ENCODE assay signal across 8 mouse cellular contexts in genomic region chr4:148060120-148061085, GRCm38 (mm10). TPM values are rescaled to one million over a fixed set of nuclear protein-coding genes. Genes with fewer than 3 reads are reported as not detected.
A peak's percentile ranks its signal among the peaks of the same experiment; 100 is the strongest.
DNase-seq lines count a peak whose midpoint lies in the region; ATAC-seq and TF ChIP-seq lines count a peak whose summit lies in the region.

No protein-coding gene starts in this region.

- DNase-seq in left cerebral cortex, adult 2 months (ENCODE audit: extremely low spot score in 1 of 2, low spot score in 2 of 2), result no peak
- no peak for DNase-seq in left cerebral cortex, adult 18-20 months (ENCODE audit: low spot score in 2 of 2)
- DNase-seq in adrenal gland, adult 2 months, result peak; percentile 59
- DNase-seq in kidney, postnatal 10 days, result peak; percentile 71
- DNase-seq in mesoderm, embryonic 11.5 days (ENCODE audit: low read depth, low spot score), result peak; percentile 44
- no peak for DNase-seq in urinary bladder, postnatal 14 days (ENCODE audit: low spot score)
- no peak for DNase-seq in cerebellum, adult 11 months

- intact Hi-C loops in left cerebral cortex, adult 2 months (cut with DNase I), result no loop called here

- H3K27ac ChIP-seq in left cerebral cortex, adult 2 months, result no peak overlapping the region

- no peak overlapping the region for H3K4me3 ChIP-seq in left cerebral cortex, adult 2 months

- ATAC-seq in granulocyte monocyte progenitor cell, adult 5-6 weeks (replicated peaks; ENCODE audit: poor library complexity, severe bottlenecking), result peak; percentile 70

- peak; percentile 57 for TF ChIP-seq CTCF in left cerebral cortex, adult 2 months (IDR thresholded peaks at IDR 0.05)

RNA-seq across cellular contexts. Expression of gene Mthfr, which starts 21.5 kb away (rescaled TPM):
- 10 to 100 TPM; 30.7 to 32.0 TPM for total RNA-seq in left cerebral cortex, adult 2 months (2021)
- total RNA-seq in left cerebral cortex, adult 18-20 months (2021), result 10 to 100 TPM; 29.3 to 34.3 TPM
- 10 to 100 TPM; 29.2 to 39.3 TPM for total RNA-seq in adrenal gland, adult 2 months (2021)
- 30.2 and 38.2 TPM in 2 replicates for polyA plus RNA-seq in adrenal gland, adult 2 months (2012; rRNA removed)
- total RNA-seq in granulocyte monocyte progenitor cell, adult 5-6 weeks (2014; fragmentation: Nextera tagmentation), result 5.4 and 7.6 TPM in 2 replicates
- 2.7 and 9.0 TPM in 2 replicates for total RNA-seq in granulocyte monocyte progenitor cell, adult 5-6 weeks (2017)

RNA-seq across cellular contexts. Expression of gene Clcn6, which starts 21.8 kb away (rescaled TPM):
- total RNA-seq in left cerebral cortex, adult 2 months (2021), result 10 to 100 TPM; 81.4 to 84.4 TPM
- total RNA-seq in left cerebral cortex, adult 18-20 months (2021), result 10 to 100 TPM; 93.9 to 94.5 TPM
- total RNA-seq in adrenal gland, adult 2 months (2021), result 10 to 100 TPM; 10.4 to 12.2 TPM
- 6.5 and 8.6 TPM in 2 replicates for polyA plus RNA-seq in adrenal gland, adult 2 months (2012; rRNA removed)
- 7.4 and 9.1 TPM in 2 replicates for total RNA-seq in granulocyte monocyte progenitor cell, adult 5-6 weeks (2014; fragmentation: Nextera tagmentation)
- 1.3 and 4.3 TPM in 2 replicates for total RNA-seq in granulocyte monocyte progenitor cell, adult 5-6 weeks (2017)

RNA-seq across cellular contexts. Expression of gene Agtrap, which starts 27.4 kb away (rescaled TPM):
- 10 to 100 TPM in 1 of 2 experiments, 1 to 10 TPM in 1; 6.6 to 10.2 TPM for total RNA-seq in left cerebral cortex, adult 2 months (2021)
- total RNA-seq in left cerebral cortex, adult 18-20 months (2021), result 10 to 100 TPM in 1 of 2 experiments, 1 to 10 TPM in 1; 6.6 to 10.1 TPM
- total RNA-seq in adrenal gland, adult 2 months (2021), result 10 to 100 TPM; 75.4 to 97.8 TPM
- polyA plus RNA-seq in adrenal gland, adult 2 months (2012; rRNA removed), result 135 and 174 TPM in 2 replicates
- 28.5 and 30.0 TPM in 2 replicates for total RNA-seq in granulocyte monocyte progenitor cell, adult 5-6 weeks (2014; fragmentation: Nextera tagmentation)
- total RNA-seq in granulocyte monocyte progenitor cell, adult 5-6 weeks (2017), result 28.2 and 30.8 TPM in 2 replicates

RNA-seq across cellular contexts. Expression of gene Nppa, which starts 59.9 kb away (rescaled TPM):
- total RNA-seq in left cerebral cortex, adult 2 months (2021), result not detected
- under 1 TPM in 1 of 2 experiments, not detected in 1; 0.40 TPM for total RNA-seq in left cerebral cortex, adult 18-20 months (2021)
- not detected for total RNA-seq in adrenal gland, adult 2 months (2021)
- polyA plus RNA-seq in adrenal gland, adult 2 months (2012; rRNA removed), result not detected in 2 replicates
- total RNA-seq in granulocyte monocyte progenitor cell, adult 5-6 weeks (2014; fragmentation: Nextera tagmentation), result not detected in 2 replicates
- total RNA-seq in granulocyte monocyte progenitor cell, adult 5-6 weeks (2017), result not detected in 2 replicates

Comparison
In these comparisons a context has a peak if more than half of its experiments do, and no peak if none do; other contexts are left out.
1. DNase-seq: peak in adrenal gland, adult 2 months (single experiment), kidney, postnatal 10 days (single experiment) and mesoderm, embryonic 11.5 days (single experiment); none in left cerebral cortex, adult 2 months (0 of 2), left cerebral cortex, adult 18-20 months (0 of 2), urinary bladder, postnatal 14 days (single experiment) and cerebellum, adult 11 months (single experiment).
2. RNA of gene Clcn6, which starts 21.8 kb away (total RNA-seq): 93.9 to 94.5 TPM in left cerebral cortex, adult 18-20 months and 81.4 to 84.4 TPM in left cerebral cortex, adult 2 months; 10.4 to 12.2 TPM in adrenal gland, adult 2 months and 1.3 to 9.1 TPM in granulocyte monocyte progenitor cell, adult 5-6 weeks; every median in the first group is over 4 times any median in the second.